Mouse (Mus musculus): ENCODE measurements around the gene Slco2a1. TPM values are rescaled to one million over a fixed set of nuclear protein-coding genes. Genes with fewer than 3 reads are reported as not detected.
A peak's percentile ranks its signal among the peaks of the same experiment; 100 is the strongest.

Gene Slco2a1
- polyA plus RNA-seq, 1 experiment from 2014 or later, result 70.0 TPM

DNA sequence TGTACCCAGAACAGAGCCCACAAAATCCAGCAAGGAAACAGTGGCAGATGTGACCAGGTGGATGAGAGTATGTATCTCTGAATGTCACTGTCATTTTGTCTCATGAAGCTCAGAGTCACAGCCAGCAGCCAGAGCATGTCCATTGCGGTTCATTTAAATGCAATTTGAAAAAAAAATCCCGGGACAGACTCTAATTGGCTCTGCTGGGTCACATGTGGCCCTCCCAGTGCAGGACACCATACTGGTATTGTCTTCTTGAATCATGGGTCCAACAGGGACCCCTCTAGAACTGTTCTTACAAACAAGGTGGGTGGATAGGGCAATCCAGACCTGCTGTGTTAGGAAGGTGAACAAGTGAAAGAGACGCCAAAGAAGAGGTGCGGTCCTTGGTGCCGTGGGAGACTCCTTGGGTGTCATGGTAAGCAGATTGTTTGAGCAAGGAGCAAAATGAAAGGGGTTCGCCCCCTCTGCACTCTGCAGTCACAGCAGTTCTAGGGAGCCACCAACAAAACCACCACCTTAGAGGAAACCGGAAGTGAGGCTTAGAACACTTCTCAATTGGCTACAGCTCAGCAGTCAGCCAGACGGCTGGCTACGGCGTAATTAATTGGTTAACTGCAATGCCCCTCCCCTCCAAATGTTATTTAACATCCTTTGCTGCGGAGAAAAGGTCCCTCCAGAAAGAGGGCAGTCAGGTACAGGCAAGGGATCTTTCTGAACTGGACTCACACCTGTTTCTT, 38.8 kb downstream of the Slco2a1 start:
- Histone ChIP-seq H3K36me3 (ENCODE audit: insufficient read depth, low read length) (no peaks in the 10 kb centered on the region), H3K4me3 (ENCODE audit: low read depth, low read length) (no peak overlapping the region), H3K27me3 (replicated peaks; ENCODE audit: insufficient read depth, low read length) (no peaks in the 10 kb centered on the region), H3K27ac (ENCODE audit: low read length) (no peak overlapping the region), H3K4me2 (replicated peaks; ENCODE audit: low read depth, low read length) (no peak overlapping the region), H3K4me1 (ENCODE audit: insufficient read depth, low read depth, low read length) (peaks cover 9% of the 10 kb centered on the region; the same call in 1 of the 2 replicates), H3K9me3 (ENCODE audit: low read length) (no peaks in the 10 kb centered on the region), H3K9ac (replicated peaks; ENCODE audit: low read depth) (no peak overlapping the region)
- no peak for ATAC-seq
- WGBS, result 72% methylated on average over 11 of the region's 11 CpGs
- TF ChIP-seq CTCF (IDR thresholded peaks at IDR 0.05) (no peak), EP300 (IDR thresholded peaks at IDR 0.05) (no peak)
- DNase-seq (ENCODE audit: low spot score), result no peak

- DNase-seq (ENCODE audit: low spot score) (peak; percentile 35), ATAC-seq (peak; percentile 53)
- Histone ChIP-seq H3K4me2 (replicated peaks; ENCODE audit: low read depth, low read length) (no peak overlapping the region), H3K9me3 (ENCODE audit: low read length) (no peaks in the 10 kb centered on the region), H3K27ac (ENCODE audit: low read length) (no peak overlapping the region), H3K9ac (replicated peaks; ENCODE audit: low read depth) (no peak overlapping the region), H3K27me3 (replicated peaks; ENCODE audit: insufficient read depth, low read length) (no peaks in the 10 kb centered on the region), H3K4me3 (ENCODE audit: low read depth, low read length) (no peak overlapping the region), H3K4me1 (ENCODE audit: insufficient read depth, low read depth, low read length) (peaks cover 8% of the 10 kb centered on the region; the same call in 1 of the 2 replicates), H3K36me3 (ENCODE audit: insufficient read depth, low read length) (no peaks in the 10 kb centered on the region)
- no peak for TF ChIP-seq EP300 (IDR thresholded peaks at IDR 0.05)
- TF ChIP-seq CTCF (IDR thresholded peaks at IDR 0.05), result no peak
- WGBS, result 41% methylated on average over 8 of the region's 8 CpGs
Measured at GRCm38 (mm10) chr9:103029012-103029411, 40.5 kb downstream of the Slco2a1 start.

DNA sequence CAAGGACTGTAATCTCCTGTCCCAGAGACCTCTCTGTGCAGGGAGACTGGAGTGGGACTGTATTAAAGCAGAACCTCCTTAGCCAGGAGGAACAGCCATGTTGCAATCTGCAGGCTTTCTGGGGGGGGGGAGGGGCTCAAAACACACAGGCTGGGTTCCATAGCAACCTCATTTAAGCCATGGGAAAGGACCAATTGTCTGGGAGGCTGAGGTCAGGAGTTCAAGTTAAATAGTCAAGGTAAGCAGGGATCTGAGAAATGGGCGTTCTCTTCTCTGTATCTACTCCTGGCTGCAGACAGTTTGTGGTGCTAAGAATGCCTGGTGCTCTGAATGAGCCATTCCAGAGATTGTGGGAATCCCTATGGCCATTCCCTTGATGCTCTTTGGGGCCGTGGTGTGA, 41.5 kb downstream of the Slco2a1 start:
- no peak for ATAC-seq
- no peak overlapping the region for H3K4me3 ChIP-seq (ENCODE audit: low read depth, low read length)
- H3K4me2 ChIP-seq (replicated peaks; ENCODE audit: low read depth, low read length), result no peak overlapping the region
- no peak overlapping the region for H3K9ac ChIP-seq (replicated peaks; ENCODE audit: low read depth)
- H3K27ac ChIP-seq (ENCODE audit: low read length), result no peak overlapping the region
- no peaks in the 10 kb centered on the region for H3K9me3 ChIP-seq (ENCODE audit: low read length)
- H3K4me1 ChIP-seq (ENCODE audit: insufficient read depth, low read depth, low read length), result peaks cover 8% of the 10 kb centered on the region; the same call in 1 of the 2 replicates
- H3K36me3 ChIP-seq (ENCODE audit: insufficient read depth, low read length), result no peaks in the 10 kb centered on the region
- TF ChIP-seq EP300 (IDR thresholded peaks at IDR 0.05) (no peak), CTCF (IDR thresholded peaks at IDR 0.05) (no peak)
- DNase-seq (ENCODE audit: low spot score), result no peak
- H3K27me3 ChIP-seq (replicated peaks; ENCODE audit: insufficient read depth, low read length), result no peaks in the 10 kb centered on the region
- WGBS, result 85% methylated on average over 2 of the region's 2 CpGs

DNA sequence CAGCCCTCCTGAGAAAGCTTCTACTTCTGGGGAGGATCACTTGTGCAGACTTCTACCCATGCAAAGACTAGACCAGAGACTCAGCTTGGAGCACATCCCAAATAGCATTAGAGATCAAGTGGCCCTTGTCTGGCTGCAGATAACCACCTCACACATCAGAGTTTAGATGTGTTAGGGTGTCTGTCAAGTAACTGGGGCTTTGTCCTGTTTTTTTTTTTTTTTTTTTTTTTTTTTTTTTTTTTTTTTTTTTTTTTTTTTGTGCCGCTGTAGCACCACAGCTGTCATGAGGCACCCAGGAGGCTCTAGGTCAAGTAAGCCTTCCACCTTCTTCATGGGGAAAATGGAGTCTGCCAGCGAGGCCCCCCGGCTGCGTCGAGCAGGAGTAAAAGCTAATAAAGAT, 42.7 kb downstream of the Slco2a1 start:
- no peak overlapping the region for H3K4me2 ChIP-seq (replicated peaks; ENCODE audit: low read depth, low read length)
- H3K9me3 ChIP-seq (ENCODE audit: low read length), result no peaks in the 10 kb centered on the region
- no peak overlapping the region for H3K4me3 ChIP-seq (ENCODE audit: low read depth, low read length)
- DNase-seq (ENCODE audit: low spot score), result no peak
- 60% methylated on average over 5 of the region's 5 CpGs for WGBS
- H3K27ac ChIP-seq (ENCODE audit: low read length), result peak overlapping the region; percentile 43; the same call in 1 of the 2 replicates
- no peaks in the 10 kb centered on the region for H3K36me3 ChIP-seq (ENCODE audit: insufficient read depth, low read length)
- no peak for ATAC-seq
- H3K27me3 ChIP-seq (replicated peaks; ENCODE audit: insufficient read depth, low read length), result no peaks in the 10 kb centered on the region
- H3K4me1 ChIP-seq (ENCODE audit: insufficient read depth, low read depth, low read length), result peaks cover 8% of the 10 kb centered on the region; the same call in 1 of the 2 replicates
- H3K9ac ChIP-seq (replicated peaks; ENCODE audit: low read depth), result no peak overlapping the region
- no peak for TF ChIP-seq EP300 (IDR thresholded peaks at IDR 0.05)
- TF ChIP-seq CTCF (IDR thresholded peaks at IDR 0.05), result no peak

- DNase-seq (ENCODE audit: low spot score) (peak; percentile 41), ATAC-seq (peak; percentile 18)
- H3K9me3 ChIP-seq (ENCODE audit: low read length), result no peaks in the 10 kb centered on the region
- H3K9ac ChIP-seq (replicated peaks; ENCODE audit: low read depth), result no peak overlapping the region
- H3K36me3 ChIP-seq (ENCODE audit: insufficient read depth, low read length), result no peaks in the 10 kb centered on the region
- H3K4me3 ChIP-seq (ENCODE audit: low read depth, low read length), result no peak overlapping the region
- peaks cover 8% of the 10 kb centered on the region; the same call in 1 of the 2 replicates for H3K4me1 ChIP-seq (ENCODE audit: insufficient read depth, low read depth, low read length)
- 11% methylated on average over 8 of the region's 8 CpGs for WGBS
- H3K27me3 ChIP-seq (replicated peaks; ENCODE audit: insufficient read depth, low read length), result no peaks in the 10 kb centered on the region
- no peak overlapping the region for H3K4me2 ChIP-seq (replicated peaks; ENCODE audit: low read depth, low read length)
- peak overlapping the region; percentile 43 for H3K27ac ChIP-seq (ENCODE audit: low read length)
- no peak for TF ChIP-seq EP300 (IDR thresholded peaks at IDR 0.05)
- no peak for TF ChIP-seq CTCF (IDR thresholded peaks at IDR 0.05)
Measured at GRCm38 (mm10) chr9:103032193-103032592, 43.7 kb downstream of the Slco2a1 start.

DNA sequence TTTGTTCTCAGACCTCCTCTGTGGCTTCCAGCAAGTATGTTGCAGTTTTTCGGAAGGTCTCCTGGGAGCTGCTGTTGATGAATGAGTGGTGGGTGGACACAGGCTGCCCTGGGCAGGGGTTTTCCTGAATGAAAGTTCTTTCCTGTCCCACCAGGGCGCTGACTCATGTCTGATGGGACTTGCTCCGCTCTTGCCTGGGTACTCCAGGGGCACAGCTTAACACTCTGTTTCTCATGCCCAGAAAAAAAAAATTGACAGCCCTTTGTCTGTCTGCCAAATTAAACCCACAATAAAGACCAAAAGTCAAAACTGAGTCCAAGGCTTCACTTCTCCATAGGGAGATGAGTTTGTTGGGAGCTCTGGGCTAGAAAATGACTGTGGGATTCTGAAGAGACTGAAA, 44.9 kb downstream of the Slco2a1 start:
- no peak; the same call in 1 of the 2 replicates for ATAC-seq
- TF ChIP-seq EP300 (IDR thresholded peaks at IDR 0.05) (no peak), CTCF (IDR thresholded peaks at IDR 0.05) (no peak)
- H3K4me3 ChIP-seq (ENCODE audit: low read depth, low read length), result no peak overlapping the region
- no peak overlapping the region for H3K27ac ChIP-seq (ENCODE audit: low read length)
- H3K4me1 ChIP-seq (ENCODE audit: insufficient read depth, low read depth, low read length), result peaks cover 8% of the 10 kb centered on the region; the same call in 1 of the 2 replicates
- no peak overlapping the region for H3K9ac ChIP-seq (replicated peaks; ENCODE audit: low read depth)
- no peak overlapping the region for H3K4me2 ChIP-seq (replicated peaks; ENCODE audit: low read depth, low read length)
- no peaks in the 10 kb centered on the region for H3K36me3 ChIP-seq (ENCODE audit: insufficient read depth, low read length)
- H3K27me3 ChIP-seq (replicated peaks; ENCODE audit: insufficient read depth, low read length), result no peaks in the 10 kb centered on the region
- no peaks in the 10 kb centered on the region for H3K9me3 ChIP-seq (ENCODE audit: low read length)
- 55% methylated on average over 3 of the region's 3 CpGs for WGBS
- DNase-seq (ENCODE audit: low spot score), result no peak
